Mouse (Mus musculus): ENCODE measurements around the gene Card19.

Gene Card19

DNA sequence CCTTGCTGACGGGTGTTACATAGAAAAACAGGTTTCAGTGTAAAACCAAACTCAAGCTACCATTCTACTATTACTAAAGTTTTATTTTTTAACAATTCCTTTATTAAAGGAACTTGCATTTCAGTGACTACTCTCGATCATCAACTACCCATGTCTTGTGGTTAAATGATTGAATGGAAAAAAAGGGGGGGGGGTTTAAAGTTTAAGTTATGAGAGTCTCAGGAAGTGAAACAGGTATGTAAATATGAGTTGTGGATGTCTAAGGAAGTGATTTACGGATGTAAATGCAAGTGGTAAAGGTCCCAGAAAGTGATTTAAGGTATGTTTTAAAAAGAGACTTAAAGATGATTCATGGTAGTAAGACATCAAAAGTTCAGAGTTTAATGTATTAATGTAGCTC is 9.3 kb upstream of the Card19 start:
- no peak for DNase-seq

DNA sequence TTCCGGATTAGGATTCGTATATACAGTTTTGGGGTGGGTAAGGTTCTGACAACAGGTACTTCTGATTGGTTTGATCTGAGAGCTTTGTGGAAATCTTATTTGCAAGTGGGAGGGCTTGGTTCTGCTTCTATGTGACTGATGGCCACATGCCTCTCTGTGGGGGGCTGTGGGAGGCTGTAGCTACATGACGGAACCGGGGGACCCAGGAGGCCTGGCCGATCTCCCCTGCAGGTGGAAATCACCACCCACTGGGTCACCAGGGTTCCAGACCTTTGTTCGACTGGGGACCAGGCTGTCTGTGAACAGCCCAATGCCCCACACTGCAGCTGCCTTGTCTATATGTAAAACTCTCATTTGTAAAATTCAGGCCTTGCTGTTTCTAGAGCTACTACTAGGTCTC is 8.9 kb upstream of the Card19 start:
- DNase-seq: no peak

DNA sequence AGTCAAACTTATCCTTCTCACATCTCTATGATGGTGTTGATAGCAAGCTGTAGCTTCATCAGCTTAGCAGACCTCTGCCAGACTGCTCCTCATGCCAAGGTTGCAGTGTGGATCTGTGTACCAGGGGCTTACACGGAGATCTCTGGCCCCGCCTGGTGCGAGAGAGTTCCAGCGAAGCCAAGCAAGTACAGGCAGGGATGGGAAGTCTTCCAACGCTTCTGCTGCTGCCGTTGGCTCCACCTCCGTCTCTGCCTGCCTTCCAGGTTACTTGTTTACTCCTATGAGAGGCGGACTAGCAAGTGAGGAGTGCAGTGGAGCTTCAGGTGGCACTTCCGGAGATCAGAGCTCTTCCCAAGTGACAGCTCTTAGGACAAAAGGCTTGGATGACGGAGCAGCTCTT is 8.5 kb upstream of the Card19 start:
- no peak for DNase-seq

DNA sequence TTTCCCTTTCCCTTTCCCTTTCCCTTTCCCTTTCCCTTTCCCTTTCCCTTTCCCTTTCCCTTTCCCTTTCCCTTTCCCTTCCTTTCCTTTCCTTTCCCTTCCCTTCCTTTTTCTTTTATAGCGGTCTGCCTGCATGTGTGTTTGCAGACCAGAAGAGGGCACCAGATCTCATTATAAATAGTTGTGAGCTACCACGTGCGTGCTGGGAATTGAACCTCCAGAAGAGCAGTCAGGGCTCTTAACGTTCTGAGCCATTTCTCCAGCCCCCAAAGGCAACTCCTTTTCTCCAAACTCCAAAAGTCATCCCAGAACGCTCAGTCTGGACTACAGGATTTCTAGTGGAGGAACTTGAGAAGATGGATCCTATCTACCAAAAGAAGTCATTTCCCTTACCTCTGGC is 5.1 kb upstream of the Card19 start:
- DNase-seq: no peak

DNA sequence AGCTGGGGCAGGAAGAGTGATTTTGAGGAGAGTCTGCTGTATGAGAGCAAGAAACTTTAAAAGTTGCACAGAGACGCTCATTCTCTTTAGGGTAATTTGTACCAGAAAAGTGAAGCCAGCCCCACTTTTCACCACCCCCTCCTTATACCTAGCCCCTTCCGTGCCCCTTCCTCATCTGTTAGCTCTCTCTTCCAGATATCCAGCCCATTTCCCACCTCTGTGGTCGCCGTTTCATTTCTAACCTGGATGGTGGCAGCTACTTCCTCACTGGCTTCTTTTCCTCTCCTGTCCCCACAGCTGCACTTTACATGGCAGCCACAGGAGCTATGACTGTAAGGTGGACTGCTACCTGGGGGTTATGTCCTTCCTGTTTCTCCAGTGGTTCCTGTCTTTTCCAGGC is 3.5 kb upstream of the Card19 start:
- DNase-seq: no peak

DNA sequence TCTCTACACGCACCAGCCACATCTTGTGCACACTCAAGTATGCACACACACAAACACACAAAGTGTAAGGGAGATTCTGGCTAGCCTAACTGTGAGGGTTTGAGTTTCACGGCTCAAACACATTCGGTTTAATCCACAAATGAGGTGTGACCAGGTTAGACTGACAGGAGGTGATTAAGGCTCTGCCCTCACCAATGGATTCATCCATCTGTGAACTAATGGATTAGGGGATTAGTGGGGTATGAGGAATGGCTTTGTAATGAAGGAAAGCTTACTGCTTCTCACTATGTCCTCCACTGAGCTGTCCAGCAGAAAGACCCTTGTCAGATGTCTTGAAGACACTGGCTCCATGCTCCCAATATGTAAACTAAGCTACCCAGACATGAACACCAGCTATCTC is 2.8 kb upstream of the Card19 start:
- no peak for DNase-seq

DNA sequence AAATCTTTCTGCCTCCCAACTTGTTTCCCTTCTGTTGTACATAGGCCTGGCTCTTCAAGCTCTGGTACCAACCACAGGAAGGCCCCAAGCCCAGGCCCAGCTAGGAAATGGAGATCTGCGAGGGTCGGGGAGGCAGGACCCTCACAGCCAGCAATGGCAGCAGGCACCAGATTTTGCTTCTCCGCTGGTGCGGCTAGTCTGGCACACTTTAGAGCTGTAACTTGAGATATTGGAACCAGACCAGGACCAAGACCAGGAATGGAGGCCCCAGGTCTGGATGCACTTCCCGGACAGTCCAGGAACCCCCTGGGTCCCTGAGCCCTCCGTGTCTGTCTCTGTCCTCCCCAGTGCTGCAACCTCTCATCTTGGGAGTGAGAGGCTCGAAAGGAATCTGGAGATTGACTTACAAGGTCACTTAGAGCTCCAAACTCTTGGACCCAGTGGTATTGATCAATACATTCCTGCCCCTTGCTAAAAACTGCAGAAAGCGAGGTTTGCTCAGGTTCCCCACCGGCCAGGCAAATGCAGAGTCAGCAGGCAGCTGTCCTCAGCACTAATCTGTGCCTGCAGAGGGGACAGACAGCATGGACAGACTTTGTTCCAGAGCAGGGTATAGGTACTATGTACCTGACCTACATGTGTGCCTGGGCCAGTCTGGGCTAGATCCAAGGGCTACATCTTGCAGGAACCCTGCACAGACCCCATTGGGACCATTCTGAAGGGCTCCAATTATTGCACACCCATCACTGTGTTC is 1.1 kb upstream of the Card19 start:
- DNase-seq: peak; percentile 27

DNA sequence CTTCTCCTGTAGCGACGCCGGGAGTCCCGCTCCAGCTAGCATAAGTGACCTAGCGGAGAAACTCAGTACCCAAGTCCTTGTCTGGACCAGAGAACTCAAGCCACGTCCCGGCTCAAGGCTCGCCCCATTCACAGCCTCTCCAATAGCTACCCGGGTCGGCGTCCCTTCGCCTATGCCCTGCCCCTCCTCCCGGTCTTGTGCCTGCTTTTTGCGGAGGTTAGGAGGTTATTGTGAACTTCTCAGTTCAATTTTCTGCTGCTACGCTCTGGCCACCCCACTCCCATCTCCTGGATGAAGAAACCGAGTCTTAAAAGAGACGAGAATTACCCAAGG is 349 bp upstream of the Card19 start:
- no peak for DNase-seq

DNA sequence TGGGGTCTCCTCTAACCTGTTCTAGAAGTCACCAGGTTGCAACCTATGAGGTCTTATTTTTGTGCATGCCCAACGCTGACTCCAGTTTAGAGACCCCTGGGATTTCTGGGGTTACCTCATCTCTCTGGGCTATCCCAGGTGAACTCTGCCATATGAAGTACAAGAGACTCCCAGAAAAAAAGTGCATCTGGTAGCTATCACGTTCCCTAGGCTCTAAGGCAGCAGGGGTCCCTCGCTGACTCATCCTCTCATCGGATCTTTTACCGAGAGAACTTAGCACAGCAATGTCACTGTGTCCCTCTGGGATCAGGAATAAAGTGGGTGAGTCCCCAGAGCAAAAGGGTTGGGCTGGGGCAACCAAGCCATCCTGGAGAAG is 721 bp downstream of the Card19 start:
- no peak for DNase-seq

DNA sequence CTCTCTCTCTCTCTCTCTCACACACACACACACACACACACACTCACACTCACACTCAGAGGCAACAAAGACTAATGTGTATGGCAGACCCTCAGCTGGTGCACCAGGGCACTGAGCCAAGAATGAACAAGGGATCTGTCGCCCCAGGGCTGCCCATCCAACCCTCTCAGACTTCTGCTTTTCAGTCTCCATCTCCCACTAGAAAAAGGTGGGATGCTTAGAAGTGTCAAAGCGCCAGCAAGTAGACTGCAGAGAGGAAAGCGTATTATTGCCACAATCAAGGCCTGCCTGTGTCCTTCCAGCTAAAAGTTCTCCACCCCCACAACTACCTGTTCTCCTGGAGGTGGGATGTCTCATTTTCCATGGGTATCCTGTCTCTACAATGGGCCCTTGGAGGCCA is 1.4 kb downstream of the Card19 start:
- DNase-seq: no peak

DNA sequence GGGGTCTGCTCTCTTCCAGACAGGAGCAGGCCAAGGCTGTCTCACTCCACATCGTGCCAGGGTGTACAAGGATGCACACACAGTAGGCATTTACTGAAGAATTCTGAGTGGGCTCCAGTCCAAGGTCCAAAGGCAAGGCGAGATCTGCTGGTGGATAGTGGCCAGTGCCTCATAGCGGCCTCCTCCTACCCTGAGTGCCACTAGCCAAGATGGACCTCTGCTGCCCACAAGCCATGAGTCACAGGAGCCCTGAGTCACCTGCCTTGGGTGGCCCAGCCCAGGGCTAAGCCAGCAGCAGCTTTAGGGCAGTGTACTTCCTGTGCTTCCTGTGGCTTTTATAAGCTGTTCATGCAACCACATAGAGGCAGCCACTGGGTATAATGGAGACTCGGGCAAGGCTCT is 2.3 kb downstream of the Card19 start:
- DNase-seq: no peak

DNA sequence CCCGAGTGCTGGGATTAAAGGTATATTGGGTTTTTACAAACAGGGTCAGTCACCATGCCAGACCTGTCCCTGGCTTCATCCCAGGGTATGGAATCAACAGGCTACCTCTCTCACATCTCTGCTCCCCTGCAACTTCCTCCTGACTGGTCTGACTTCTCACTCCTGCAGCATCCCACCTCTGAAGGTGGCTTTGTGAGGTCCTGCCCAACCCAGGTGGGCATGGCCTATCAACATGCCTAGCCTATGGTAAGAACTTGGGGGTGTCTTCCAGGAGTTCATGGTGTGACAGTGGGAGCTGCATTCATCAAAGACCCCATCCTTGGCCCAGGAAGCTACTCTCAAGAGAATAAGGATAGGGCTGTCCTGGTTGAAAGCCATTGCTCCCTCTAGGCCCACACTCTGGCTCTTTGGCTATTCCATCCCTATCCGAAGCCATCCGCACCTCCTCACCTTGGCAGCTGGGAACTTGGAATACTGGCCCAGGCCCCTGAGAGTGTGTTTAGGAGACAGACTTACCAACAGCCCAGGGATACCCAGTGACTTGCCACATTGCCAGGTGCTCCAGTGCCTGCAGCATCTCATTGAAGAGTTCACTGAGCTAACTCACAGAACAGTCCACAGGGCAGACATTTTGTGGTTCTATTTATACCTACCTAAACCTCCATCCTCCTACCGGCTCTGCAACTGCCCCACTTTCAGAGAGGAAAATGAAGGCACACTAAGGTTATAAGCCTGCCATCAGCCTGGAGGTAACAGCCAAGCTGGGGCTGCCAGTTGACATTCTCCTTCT is 2.9 kb downstream of the Card19 start:
- DNase-seq: no peak

DNA sequence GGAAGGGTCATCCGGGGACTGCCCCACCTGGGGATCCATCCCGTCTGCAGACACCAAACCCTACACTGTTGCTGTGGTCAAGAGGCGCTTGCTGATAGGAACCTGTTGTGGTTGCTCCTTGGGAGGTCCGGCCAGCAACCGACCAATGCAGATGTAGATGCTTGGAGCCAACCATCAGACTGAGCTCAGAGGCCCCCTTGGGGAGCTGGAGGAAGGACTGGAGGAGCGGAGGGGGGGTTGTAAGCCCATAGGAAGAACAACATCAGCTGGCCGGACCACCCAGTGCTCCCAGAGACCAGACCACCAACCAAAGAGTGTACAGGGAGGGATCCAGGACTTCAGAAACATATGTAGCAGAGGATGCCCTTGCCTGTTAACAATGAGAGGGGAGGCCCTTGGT is 6.5 kb downstream of the Card19 start:
- DNase-seq: no peak

DNA sequence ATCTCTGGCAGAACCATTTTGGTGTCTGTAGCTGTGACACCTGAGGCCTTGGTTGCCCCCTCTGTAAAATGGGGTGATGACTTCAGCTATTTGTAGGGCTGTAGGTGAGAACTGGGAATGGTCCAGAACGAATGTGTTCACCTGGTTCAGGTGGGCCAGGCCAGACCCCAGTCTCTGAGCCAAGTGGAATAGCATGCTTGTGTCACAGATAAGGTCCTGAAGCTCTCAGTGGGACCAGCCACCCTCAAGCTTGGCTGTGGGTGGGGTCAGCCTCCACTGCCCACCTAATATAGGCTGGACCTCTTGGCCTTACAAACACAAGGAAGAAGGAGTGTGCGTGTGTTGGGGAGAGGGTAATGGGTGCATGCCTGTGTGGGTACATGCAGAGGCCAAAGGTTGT is 9.5 kb downstream of the Card19 start:
- no peak for DNase-seq

DNA sequence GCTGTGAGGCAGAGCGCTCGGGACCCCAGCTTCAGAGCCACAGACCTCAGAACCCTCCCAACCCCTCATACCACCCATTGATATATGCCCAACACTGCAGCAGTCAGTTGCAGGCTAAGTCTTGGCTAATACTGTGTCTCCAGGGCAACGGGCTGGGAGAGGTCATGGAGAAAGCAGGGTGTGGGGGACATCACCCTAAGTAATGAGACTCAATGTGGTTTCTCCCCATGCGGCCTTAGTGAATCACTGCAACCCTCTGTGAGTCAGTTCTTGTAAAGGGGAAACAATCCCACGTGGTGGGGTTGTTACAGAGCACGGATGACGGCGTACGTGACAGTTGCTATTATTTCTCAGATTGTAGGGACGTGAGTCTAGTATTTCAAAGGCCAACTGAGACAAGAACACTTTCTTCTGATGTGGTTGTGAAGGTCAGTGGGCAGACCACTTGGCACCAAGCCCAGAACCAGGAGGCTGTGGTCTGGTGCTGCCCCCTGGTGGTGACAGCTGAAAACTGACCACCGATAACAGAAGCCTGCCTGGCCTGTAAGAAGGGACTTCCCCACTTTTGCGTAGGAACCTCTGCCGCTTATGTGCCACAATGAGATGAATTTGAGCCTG is 10.3 kb downstream of the Card19 start:
- DNase-seq: peak; percentile 78

DNA sequence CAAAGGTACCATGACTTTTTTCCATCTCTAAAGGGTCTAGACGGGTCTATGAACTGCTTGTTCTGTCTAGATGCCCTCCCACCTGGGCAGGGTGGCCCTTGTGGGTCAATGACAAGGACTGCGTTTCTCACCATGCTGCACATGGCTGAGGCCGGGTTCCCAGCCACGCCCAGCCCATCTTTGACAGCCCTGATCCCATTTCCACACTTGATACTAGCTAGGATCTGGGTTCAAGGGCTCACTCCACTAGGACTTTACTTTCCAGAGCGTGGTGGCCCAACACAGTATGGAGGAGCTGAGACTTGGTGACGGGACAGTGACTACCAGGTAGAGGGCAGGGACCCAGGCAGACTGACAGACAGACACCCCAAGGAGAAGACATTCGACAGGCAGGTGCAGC is 13.3 kb downstream of the Card19 start:
- no peak for DNase-seq

DNA sequence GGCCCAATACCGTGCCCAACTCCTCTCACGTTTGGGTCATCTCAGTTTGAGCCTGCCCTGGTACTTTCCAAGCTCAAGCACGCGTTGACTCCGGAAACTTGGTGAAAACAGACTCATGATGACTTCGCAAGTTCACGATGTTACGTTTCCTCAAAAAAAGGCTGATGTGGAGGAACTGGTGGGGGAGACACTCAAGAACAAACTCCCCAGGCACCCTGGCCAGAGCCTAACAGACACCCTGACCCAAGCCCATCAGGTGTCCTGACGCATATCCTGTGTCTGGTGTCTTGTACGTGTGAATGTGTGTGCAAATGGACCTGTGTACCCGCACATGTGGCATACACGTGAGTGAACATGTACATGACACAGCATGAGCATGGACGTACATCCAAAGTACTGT is 15.1 kb downstream of the Card19 start:
- DNase-seq: no peak

DNA sequence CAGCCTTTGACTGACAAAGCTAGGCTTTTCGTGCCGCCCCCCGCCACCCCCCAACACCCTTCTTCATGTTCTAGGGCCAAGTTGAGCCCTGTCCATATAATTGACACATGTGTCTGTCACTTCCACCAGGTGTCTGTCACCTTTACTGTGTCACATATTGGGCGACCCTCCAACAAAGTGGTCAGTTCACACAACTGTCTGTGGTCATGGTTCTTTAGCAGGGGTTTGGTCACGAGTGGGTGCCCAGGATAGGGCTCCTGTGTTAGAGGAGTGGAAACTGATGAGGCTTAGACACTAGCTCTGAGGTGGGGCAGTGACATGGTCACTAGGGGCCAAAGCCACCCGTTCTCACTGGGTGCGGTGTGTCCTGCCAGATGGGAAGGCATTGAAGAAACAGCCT is 15.9 kb downstream of the Card19 start:
- DNase-seq: no peak

DNA sequence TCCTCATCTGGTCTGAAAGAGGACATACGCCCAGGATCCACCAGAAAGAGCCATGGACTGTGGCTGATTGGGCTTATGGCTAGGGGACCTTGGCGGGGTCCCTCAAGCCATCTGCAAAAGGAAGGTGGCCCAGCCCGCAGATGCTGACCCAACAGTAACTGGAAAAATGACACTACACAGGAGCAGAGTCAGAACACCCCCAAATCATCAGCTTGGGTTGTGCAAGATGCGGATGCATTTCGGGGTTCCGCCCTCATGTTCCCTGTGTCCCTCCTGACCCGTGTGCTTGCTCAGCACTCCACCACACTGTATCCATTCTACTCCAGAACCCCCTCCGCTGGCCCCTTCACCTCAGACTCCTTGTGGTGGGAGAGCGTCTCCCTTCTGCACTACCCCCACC is 17.1 kb downstream of the Card19 start:
- no peak for DNase-seq

DNA sequence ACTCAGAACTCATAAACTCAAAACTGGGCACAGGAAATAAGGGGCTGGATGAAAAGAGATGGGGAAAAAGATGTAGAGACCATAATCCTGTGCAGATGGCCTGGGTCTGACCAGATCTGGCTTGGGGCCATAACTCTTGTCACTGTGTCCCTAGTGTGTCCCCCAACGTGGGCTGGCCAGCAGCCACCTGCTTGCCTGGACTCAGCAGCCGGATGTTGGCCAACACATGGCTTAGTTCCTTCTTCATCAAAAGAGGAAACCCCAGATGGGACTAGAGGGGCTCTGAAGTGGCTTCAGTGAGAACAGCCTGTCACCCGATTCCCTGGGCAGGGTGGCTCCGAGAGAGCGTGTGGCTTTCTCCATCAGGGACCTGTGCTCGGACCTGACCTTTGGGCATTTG is 19.1 kb downstream of the Card19 start:
- DNase-seq: no peak

DNA sequence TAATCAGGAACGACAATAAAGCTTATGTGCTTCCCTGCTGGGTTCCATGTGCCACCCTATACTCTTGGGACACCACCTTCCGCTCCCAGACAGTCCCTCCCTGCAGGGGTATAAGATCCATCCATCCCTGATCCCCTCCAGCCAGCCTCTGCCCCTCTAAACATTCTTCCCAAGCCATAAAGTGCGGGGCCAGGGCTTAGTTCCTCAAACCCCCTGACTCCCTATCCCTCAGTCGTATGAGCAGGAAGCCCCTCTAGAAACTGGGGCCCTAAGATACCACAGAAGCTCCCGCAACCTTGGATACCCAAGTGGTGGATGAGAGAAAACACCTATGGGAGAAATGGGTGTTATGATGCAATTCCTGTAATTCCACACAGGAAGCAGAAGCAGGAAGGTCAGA is 19.6 kb downstream of the Card19 start:
- no peak for DNase-seq

DNA sequence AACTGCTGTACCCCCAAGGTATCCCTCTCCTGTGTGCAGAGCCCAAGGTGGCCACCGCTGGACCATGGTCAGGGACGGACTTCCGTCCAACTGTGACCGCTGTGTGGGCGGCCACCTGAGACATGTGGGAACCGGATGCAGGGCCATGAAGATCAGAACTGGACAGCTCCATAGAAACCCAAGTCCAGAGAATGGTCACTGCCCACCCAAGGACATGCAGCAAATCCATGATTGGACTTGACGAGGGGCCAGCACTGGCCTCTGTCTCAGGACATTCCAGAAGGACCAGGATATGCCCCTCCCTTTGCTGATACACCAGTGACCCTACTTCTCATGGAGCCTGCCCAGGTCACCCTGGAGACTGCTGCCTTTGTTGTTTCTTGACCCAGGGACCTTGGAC is 20.2 kb downstream of the Card19 start:
- no peak for DNase-seq

DNA sequence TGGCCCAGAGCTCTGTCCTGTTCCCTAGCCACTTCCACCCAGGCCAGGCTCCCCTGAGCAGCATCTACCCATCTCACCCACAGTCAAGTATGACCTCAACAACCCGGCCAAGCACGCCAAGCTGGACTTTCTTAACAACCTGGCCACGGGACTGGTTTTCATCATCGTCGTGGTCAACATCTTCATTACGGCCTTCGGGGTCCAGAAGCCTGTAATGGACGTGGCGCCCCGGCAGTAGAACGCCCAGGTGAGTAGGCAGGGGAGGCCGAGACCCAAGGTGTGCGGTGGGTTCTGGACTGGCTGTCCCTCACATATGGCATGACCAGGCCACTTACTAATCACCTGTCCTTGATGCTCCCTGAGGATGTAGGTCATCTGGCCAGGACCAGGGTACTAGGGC is 21.0 kb downstream of the Card19 start:
- DNase-seq: no peak

DNA sequence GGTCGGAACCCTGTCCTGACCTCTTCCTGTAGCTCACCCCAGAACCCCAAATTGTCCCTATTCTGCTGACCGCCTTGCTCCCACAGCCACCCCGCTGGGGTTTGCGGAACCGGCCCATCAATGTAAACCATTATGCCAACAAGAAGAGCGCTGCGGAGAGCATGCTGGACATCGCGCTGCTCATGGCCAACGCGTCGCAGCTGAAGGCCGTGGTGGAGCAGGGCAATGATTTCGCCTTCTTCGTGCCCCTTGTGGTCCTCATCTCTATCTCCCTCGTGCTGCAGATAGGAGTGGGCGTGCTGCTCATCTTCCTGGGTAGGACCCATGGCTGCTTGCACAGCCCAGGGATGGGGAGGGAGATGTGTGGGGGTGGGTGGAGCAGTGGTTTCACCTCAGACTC is 22.2 kb downstream of the Card19 start:
- DNase-seq: no peak

Data from embryo, embryonic 11 days (tissue).